Mouse (Mus musculus) CD4-positive helper T cell, adult 2 months (primary cell): ENCODE data around the gene Pank2.
"Not testable (repeated sequence)": the region's sequence is repeated elsewhere in the genome, so short reads cannot be mapped to it uniquely, and the experiment has no call there.

Experiments used
- DNase-seq: peaks from one replicate; pipeline ENCODE4 v3.0.0-alpha.2; 2012; ENCODE audit warnings: low read depth, missing footprints, low spot score

Gene Pank2

GRCm38 (mm10) chr2:131262213-131262672 is at the start of gene Pank2:
Gene Pank2, plus strand, starts transcription at chr2:131262495.
- DNase-seq: peak; percentile 97

- DNase-seq: no peak
Observed at GRCm38 (mm10) chr2:131213773-131214172, 48.5 kb upstream of the Pank2 start.

GRCm38 (mm10) chr2:131215941-131216858 is 46.1 kb upstream of the Pank2 start:
- DNase-seq: no peak

- DNase-seq: no peak
Observed at GRCm38 (mm10) chr2:131220030-131220429, 42.3 kb upstream of the Pank2 start.

DNA sequence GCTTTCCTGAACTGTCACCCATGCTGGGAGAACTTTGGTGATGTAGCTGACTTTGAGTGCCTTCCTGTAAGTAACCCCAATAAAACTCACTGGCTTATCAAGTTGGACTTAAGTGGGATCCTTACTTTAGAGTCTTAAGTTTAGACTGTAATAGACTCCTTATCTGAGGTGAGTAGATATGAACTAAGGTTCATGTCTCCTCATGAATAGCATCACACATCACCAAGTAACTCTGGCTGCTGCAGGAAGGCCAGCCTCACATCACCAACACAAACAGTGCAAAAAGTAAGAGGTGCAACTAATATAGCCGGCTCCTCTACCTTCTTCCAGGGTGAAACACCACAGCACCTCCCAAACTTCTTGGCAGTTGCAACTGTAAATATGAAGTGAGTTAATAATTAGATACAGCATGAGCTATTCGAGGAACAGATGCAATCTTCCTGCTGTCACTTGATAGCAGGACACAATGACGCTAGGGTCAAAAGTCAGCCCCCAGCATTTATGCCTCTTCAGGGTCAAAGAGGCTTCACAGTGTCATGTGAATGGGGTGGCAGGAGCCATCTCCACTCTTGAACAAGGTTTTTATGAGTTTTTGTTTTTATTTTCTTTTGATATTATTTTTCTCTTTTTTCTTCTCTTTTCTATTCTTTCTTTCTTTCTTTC is 40.3 kb upstream of the Pank2 start:
- DNase-seq: no peak

DNA sequence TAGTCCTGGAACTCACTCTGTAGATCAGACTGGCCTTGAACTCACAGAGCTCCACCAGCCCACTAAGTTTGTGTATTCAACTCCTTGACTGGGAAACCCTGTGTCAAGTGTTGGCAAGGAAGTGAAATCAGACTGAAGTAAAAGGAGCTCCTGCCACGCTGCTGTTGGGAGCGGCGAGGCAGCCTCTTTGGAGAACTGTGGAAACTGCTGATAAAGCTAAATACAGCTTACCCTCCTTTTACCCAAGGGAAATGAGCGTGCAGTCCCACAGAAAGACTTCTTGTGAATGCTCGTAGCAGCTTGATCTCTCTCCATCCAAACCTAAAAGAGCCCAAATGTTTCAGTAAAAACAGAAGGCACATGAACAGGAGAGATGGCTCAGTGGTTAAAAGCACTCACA is 39.7 kb upstream of the Pank2 start:
- no peak for DNase-seq

DNA sequence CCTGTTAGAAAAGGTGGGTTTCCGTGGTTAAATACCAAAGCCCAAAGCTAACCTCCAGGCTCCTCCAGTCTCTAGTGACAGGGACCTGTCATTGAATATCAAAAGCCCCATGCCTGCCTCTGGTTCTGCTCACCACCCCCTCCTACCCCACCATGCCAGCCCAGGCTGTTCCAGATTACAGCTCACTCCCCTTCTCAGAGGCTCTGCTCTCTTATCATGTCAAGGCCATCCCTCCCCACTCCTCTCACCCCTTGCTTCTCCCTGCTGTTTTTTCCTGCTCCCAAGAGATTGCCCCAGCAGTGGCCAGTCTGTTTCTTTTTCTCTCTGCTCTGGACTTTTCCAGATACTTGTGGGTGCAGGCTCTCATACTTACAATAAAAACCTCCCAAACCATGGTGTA is 38.7 kb upstream of the Pank2 start:
- no peak for DNase-seq

DNA sequence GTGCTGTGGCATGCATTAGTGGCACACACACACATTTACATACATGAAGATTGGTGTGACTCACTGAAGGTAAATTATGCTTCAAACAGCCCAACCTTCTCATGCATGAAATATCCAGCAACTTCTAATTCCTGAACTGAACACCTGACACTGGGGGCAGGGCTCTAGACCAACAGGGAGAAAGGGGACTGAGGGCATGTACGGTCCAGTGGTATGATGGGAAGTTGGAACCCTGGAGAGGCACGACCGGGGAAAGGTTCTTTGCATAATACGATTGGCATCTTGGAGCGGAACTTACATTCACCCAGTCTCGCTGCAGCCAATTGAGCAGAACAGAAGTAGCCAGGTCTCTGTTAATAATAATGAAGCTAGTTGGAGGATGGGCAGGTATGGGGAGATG is 37.1 kb upstream of the Pank2 start:
- no peak for DNase-seq

GRCm38 (mm10) chr2:131226669-131227068 is 35.6 kb upstream of the Pank2 start:
- not testable (repeated sequence) for DNase-seq

DNA sequence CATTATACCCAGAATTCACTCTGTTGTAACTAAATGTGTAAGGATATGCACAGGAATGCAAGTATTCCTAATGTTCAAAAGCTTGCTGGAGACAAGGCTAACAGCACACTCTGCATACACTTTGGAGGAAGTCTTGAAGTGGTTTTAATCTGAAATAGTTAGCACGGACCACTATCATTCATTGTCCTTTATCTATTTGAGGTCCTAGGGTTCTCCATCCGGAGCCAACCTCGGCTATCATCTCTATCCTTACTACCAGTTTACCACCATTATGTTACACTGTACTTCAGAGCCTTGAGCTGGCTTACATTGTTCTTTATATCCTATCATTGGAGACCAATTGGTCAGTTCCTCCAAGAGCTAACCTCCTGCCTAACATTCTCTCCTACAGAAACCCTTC is 35.1 kb upstream of the Pank2 start:
- no peak for DNase-seq

DNA sequence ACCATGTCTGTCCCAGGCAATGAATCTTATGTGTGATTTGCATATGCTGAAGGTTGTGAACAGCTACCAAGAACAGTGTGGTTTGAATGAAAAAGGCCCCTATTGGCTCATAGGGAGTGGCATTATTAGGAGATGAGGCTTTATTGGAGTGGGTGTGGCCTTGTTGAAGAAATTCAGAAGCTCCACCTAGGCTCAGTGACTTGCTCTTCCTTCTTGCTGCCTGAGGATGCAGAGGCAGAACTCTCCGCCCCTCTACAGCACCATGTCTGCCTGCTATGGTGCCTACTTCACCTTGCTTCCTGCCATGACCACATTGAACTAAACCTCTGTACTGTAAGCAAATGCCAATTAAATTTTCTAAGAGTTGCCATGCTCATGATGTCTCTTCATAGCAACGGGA is 29.7 kb upstream of the Pank2 start:
- peak; percentile 43 for DNase-seq

DNA sequence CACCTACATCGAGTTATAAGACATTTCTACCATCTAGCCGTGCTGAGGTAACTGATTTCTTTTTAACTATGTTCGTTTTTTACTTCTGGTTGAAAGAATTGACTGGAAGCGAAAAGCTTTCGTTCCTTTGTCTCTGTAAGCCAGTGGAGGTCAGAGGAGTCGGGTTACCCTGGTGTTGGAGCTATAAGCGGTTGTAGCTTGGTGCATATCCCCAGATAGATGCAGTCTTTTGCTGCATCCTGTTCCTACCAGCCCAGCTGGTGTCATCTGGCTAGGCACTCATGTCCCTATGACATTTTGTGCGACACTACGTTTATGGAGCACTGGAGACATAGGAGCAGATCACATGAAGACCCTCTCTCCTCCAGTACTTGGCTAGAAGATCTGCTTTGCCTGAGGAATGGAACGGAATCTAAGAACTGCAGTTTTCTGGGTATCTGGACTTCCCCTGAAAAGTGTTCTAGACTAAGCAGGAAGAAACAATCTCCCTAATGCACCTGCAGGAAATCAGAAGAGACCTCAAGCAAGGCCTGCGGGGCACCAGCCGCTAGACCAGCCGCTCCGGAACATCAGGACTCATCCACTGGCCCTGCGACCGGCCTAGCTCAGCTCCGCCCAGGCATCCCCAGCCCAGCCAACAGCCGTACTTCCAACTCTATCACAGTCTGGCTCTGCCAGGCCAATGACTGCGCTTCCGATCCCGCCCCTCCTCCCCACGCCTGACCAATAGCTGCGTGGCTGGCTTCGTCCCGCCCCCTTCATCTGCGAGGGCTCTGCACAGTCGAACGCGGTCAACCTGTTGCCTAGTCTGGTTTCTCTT is 28.8 kb upstream of the Pank2 start, which contains the start of gene Mavs:
Mavs (plus strand) TSS at position 757 of the 820 bp plus-strand sequence.
- DNase-seq: peak; percentile 95

- no peak for DNase-seq
Observed at GRCm38 (mm10) chr2:131234127-131234650, 28.1 kb upstream of the Pank2 start.

DNA sequence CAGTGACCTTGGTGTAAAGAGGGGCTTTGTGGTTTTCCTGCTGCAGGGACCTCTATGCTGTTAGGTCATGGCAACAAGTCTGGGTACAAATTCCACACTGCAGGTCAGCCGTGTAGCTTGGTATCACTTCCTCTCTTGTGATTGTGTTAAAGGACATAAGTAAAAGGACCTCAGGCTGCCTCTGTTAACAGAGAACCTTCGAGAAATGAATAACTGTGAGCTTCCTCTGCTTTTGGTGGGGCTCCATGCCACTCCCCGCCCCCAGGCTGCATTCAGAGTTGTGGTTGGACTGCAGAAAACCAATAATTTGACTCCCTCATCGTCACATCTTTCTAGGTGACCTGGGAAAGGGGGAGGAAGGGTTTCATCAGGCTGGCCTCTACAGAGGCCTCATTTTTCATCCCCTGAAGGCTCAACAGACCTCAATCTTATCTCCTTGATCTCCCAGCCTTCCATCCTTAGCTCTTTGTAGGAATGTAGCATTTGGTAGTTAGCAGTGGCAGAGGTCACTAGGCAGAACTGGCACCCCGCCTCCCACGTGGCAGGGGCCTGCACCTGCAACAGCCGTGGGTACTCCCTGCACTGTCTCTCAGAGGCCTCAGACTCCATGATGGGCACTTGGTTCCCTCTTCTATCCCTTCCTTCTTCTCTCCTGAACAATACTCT is 27.2 kb upstream of the Pank2 start:
- no peak for DNase-seq

- DNase-seq: no peak
Observed at GRCm38 (mm10) chr2:131242180-131242579, 20.1 kb upstream of the Pank2 start.

GRCm38 (mm10) chr2:131242929-131243328 is 19.4 kb upstream of the Pank2 start:
- no peak for DNase-seq

- peak; percentile 72 for DNase-seq
Observed at GRCm38 (mm10) chr2:131253681-131254328, 8.5 kb upstream of the Pank2 start.

GRCm38 (mm10) chr2:131254329-131254713 is 8.0 kb upstream of the Pank2 start:
- no peak for DNase-seq

DNA sequence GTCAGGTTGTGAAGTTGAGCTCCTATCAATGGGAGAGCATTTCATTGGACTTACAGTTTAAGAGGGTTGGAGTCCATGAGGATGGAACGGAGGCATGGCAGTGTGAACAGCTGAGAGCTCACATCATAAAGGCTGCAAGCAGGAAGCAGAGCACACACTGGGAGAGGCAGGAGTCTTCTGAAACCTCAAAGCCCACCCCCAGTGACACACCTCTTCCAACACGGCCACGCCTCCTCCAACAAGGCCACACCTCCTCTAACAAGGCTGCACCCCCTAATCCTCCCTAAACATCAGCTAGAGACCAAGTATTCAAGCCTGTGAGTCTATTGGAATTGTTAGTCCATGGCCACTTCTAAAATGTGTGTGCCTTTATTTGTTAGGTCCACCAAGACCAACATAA is 6.6 kb upstream of the Pank2 start:
- no peak for DNase-seq

DNA sequence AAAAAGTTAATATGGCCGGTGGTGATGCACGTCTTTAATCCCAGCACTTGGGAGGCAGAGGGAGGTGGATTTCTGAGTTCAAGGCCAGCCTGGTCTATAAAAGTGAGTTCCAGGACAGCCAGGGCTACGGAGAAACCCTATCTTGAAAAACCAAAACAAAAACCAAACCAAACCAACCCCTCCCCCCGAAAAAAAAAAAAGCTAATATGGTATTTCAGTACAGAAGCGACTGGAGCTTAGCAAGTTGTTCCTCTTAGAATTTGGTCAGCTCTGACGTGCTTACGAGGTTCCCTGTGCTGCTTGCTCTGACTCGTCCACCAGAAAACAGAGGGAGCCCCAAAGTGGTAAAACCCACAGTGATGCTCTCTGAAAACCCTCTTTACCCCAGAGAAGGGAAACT is 3.6 kb upstream of the Pank2 start:
- no peak for DNase-seq
